Mouse (Mus musculus) neutrophil, adult 65 days (primary cell): ENCODE measurements around the gene Col8a2. TPM values are rescaled to one million over a fixed set of nuclear protein-coding genes. Genes with fewer than 3 reads are reported as not detected.

Experiments
- total RNA-seq: library from RNA; stranded (reverse); gene quantifications from 2 replicates; pipeline ENCODE4 v1.2.4, GENCODE M21; 2023

Col8a2 gene
- not detected in 2 replicates for total RNA-seq

GRCm38 (mm10) chr4:126286492-126286891, at the start of gene Col8a2:
Gene Col8a2 (plus strand): TSS chr4:126286793.

GRCm38 (mm10) chr4:126256131-126256791, 30.3 kb upstream of the Col8a2 start, which contains the start of gene Map7d1:
Gene Map7d1 (minus strand): TSS chr4:126256343.

GRCm38 (mm10) chr4:126262119-126262807, 24.3 kb upstream of the Col8a2 start, which contains the start of gene Trappc3:
Gene Trappc3 (plus strand): TSS chr4:126262325.

GRCm38 (mm10) chr4:126321111-126321853, 34.7 kb downstream of the Col8a2 start, which contains the start of gene Adprhl2:
Gene Adprhl2 (minus strand): TSS chr4:126321703.

GRCm38 (mm10) chr4:126325281-126325861, 38.8 kb downstream of the Col8a2 start, which contains the start of gene Tekt2:
Gene Tekt2 (minus strand): TSS chr4:126325688.

Other genes with a start within 250 kb of the Col8a2 start
- 28.3 and 32.3 TPM in 2 replicates for gene Mrps15, start 239.9 kb upstream of the Col8a2 start, total RNA-seq
- 6.8 and 9.2 TPM in 2 replicates for gene Oscp1, start 228.2 kb upstream of the Col8a2 start, total RNA-seq
- gene Lsm10, start 190.2 kb upstream of the Col8a2 start, total RNA-seq, result 27.3 and 33.1 TPM in 2 replicates
- 95.9 and 138 TPM in 2 replicates for gene Stk40, start 182.8 kb upstream of the Col8a2 start, total RNA-seq
- 1.8 and 2.6 TPM in 2 replicates for gene Eva1b, start 139.0 kb upstream of the Col8a2 start, total RNA-seq
- 0.25 and 0.32 TPM in 2 replicates for gene Sh3d21, start 123.3 kb upstream of the Col8a2 start, total RNA-seq
- gene Thrap3, start 84.0 kb upstream of the Col8a2 start, total RNA-seq, result 271 and 365 TPM in 2 replicates
- gene Map7d1, start 30.4 kb upstream of the Col8a2 start, total RNA-seq, result 116 and 132 TPM in 2 replicates
- gene Trappc3, start 24.5 kb upstream of the Col8a2 start, total RNA-seq, result 29.5 and 33.0 TPM in 2 replicates
- gene Adprhl2, start 34.9 kb downstream of the Col8a2 start, total RNA-seq, result 9.6 and 15.1 TPM in 2 replicates
- gene Tekt2, start 38.9 kb downstream of the Col8a2 start, total RNA-seq, result not detected in 2 replicates
- 6.9 and 8.6 TPM in 2 replicates for gene Ago3, start 142.8 kb downstream of the Col8a2 start, total RNA-seq
- 10.7 and 11.3 TPM in 2 replicates for gene Ago1, start 181.8 kb downstream of the Col8a2 start, total RNA-seq
- gene Ago4, start 246.7 kb downstream of the Col8a2 start, total RNA-seq, result 9.8 and 11.6 TPM in 2 replicates